Mouse (Mus musculus): ENCODE measurements around the gene Syde2.

- no peak for TF ChIP-seq MYC (IDR thresholded peaks at IDR 0.05; ENCODE audit: low read depth, low read length)
- peak; percentile 11 to 76; a peak in 2 of 4 replicates for TF ChIP-seq CTCF (conservative IDR thresholded peaks at IDR 0.05 in 1 of 2, IDR thresholded peaks at IDR 0.05 in 1 of 2; ENCODE audit: low read depth in 2 of 2, low read length in 2 of 2)
- no peak for TF ChIP-seq POLR2A (IDR thresholded peaks at IDR 0.05; ENCODE audit: low read depth, low read length)
- TF ChIP-seq BHLHE40 (IDR thresholded peaks at IDR 0.05; ENCODE audit: low read depth, low read length): no peak
- no peak for TF ChIP-seq CHD2 (IDR thresholded peaks at IDR 0.05; ENCODE audit: low read length)
- TF ChIP-seq ZMIZ1 (IDR thresholded peaks at IDR 0.05; ENCODE audit: low read depth, low read length): no peak
- no peak for TF ChIP-seq MXI1 (IDR thresholded peaks at IDR 0.05; ENCODE audit: low read depth, low read length)
Observed at GRCm38 (mm10) chr3:146053082-146053814, 65.6 kb downstream of the Syde2 start.

All from CH12.LX (cell line).